Mouse (Mus musculus) bone marrow macrophage, adult 2 months (primary cell): Measurements from ENCODE around the gene Espl1.

Experiments
- CTCF ChIP-seq: IDR thresholded peaks from 2 replicates; pipeline ENCODE4 v1.5.1; 2012; ENCODE audit warnings: low read depth, mild to moderate bottlenecking, low read length, moderate library complexity
- POLR2A ChIP-seq: IDR thresholded peaks from 2 replicates; pipeline ENCODE4 v1.6.1; 2012; ENCODE audit warnings: mild to moderate bottlenecking, low read depth, low read length, borderline replicate concordance

DNA sequence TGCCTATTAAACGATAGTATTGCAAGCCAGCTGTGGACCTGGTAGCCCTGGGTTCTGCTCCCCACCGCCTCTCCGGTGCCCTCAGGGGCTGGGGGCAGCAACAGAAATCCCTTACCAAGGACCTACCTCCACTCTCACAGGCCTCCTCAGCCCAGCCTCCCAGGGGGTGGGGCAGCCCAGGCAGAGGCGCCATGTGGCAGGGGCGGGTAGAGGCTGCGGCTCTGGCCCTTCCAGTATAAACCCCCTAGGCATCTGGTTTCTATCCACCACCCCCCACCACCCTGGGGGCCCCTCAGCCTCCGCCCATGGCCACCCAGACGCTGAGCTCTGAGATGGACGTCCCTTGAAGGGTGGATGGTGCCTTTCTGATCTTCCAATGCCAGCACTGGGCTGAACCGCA, 74.7 kb downstream of the Espl1 start:
- TF ChIP-seq CTCF (no peak), POLR2A (no peak)
